Mouse (Mus musculus) forebrain, embryonic 11.5 days (tissue): Measurements from ENCODE around the gene Slc29a4. TPM values are rescaled to one million over a fixed set of nuclear protein-coding genes. Genes with fewer than 3 reads are reported as not detected.

ENCODE experiments used
- ATAC-seq: fragments of 200-750 bp; cut with Nextera tagmentation; replicated peaks from 2 replicates; pipeline ENCODE4 v1.8.0; 2017; ENCODE audit warnings: moderate TSS enrichment; ENCODE audit not compliant: low FRiP score
- DNase-seq: peaks from one replicate; pipeline ENCODE4 v3.0.0-alpha.2; 2017; ENCODE audit warnings: low spot score
- H3K27ac ChIP-seq: fragments of 300-500 bp; sonication (generic); 2 replicates; pipeline ENCODE4 v1.5.1; 2014; ENCODE audit warnings: low read depth, low read length
- H3K27me3 ChIP-seq: fragments of 300-500 bp; sonication (generic); 2 replicates; pipeline ENCODE4 v1.6.1; 2014; ENCODE audit warnings: mild to moderate bottlenecking, low read length, mixed read lengths; ENCODE audit not compliant: control insufficient read depth, insufficient read depth
- H3K36me3 ChIP-seq: fragments of 300-500 bp; sonication (generic); 2 replicates; pipeline ENCODE4 v1.6.1; 2014; ENCODE audit warnings: mild to moderate bottlenecking, low read length, moderate library complexity, mixed read lengths; ENCODE audit not compliant: control insufficient read depth, insufficient read depth
- H3K4me1 ChIP-seq: fragments of 300-500 bp; sonication (generic); replicated peaks from 2 replicates; pipeline ENCODE4 v1.6.1; 2014; ENCODE audit warnings: low read length, mixed read lengths; ENCODE audit not compliant: control insufficient read depth, insufficient read depth
- H3K4me2 ChIP-seq: fragments of 300-500 bp; sonication (generic); 2 replicates; pipeline ENCODE4 v1.6.1; 2014; ENCODE audit warnings: low read depth, mild to moderate bottlenecking, low read length, moderate library complexity, mixed read lengths; ENCODE audit not compliant: severe bottlenecking
- H3K4me3 ChIP-seq: fragments of 300-500 bp; sonication (generic); 2 replicates; pipeline ENCODE4 v1.5.1; 2014; ENCODE audit warnings: low read depth, low read length
- H3K9ac ChIP-seq: fragments of 300-500 bp; sonication (generic); 2 replicates; pipeline ENCODE4 v1.6.1; 2014; ENCODE audit warnings: low read length
- H3K9me3 ChIP-seq: fragments of 300-500 bp; sonication (generic); 2 replicates; pipeline ENCODE4 v1.6.1; 2016; ENCODE audit warnings: low read length, mixed read lengths; ENCODE audit not compliant: control insufficient read depth
- WGBS: fragments of 180-500 bp; shearing (Covaris S2); extraction: QIAGEN DNeasy Blood & Tissue Kit; methylation state at CpG from one replicate; pipeline ENCODE4 v1.1.7; 2014; 5-methylcytosine and 5-hydroxymethylcytosine counted together
- polyA plus RNA-seq: library from polyadenylated mRNA; unstranded; fragments of >200 nt; fragmentation: Nextera tagmentation; extraction: Ambion mirVana; gene quantifications from 2 replicates; pipeline ENCODE4 v1.2.1, GENCODE M21; 2014

Slc29a4 gene
- polyA plus RNA-seq, 1 experiment from 2014 or later = 31.3 TPM

DNA sequence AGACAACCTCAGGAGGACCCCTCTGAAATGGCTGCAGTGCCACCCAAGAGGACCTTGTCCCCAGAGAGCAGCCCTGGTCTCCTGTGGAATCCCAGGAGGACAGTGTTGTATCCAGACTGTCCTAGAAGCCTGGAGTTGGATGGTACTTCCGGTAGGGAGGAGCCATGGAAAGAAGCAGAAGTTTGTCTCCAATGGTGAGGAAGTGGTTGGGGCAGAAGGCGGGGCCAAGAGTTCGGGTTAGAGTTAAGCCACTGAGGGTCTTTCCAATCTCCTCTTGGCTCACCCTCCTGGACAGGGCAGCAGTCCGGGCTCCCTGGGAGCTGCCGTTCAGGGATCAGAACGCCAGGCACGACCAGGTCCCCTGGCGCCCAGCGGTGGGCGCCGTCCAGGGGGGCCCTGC lies 72.0 kb downstream of the Slc29a4 start:
- H3K4me1 ChIP-seq = peaks cover 9% of the 10 kb centered on the region; the same call in 1 of the 2 replicates
- H3K4me3 ChIP-seq = no peak overlapping the region
- no peak overlapping the region for H3K4me2 ChIP-seq
- no peak overlapping the region for H3K27ac ChIP-seq
- DNase-seq (no peak), ATAC-seq (no peak)
- no peaks in the 10 kb centered on the region for H3K9me3 ChIP-seq
- H3K36me3 ChIP-seq = peaks cover 22% of the 10 kb centered on the region
- 44% methylated on average over 11 of the region's 11 CpGs for WGBS
- no peaks in the 10 kb centered on the region for H3K27me3 ChIP-seq
- H3K9ac ChIP-seq = no peak overlapping the region

DNA sequence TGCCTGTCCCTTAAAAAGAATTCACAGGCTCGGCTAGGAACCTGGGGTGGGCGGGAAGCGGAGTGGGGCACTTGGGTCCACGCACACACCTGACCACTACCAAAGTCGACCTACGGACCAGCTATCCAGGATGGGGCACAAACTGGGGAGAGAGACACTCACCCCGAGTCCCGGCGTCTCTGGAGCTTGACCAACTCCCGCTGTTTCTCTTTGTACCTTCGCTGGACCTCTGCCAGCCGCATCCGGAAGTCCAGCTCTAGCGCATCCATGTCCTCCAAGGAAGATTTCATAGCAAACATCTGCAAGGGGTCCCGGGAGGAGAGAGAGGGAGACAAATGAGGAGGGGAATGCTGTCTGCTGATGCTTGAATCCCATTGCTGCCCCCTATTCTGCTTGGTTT lies 72.6 kb downstream of the Slc29a4 start:
- peaks cover 24% of the 10 kb centered on the region for H3K36me3 ChIP-seq
- no peaks in the 10 kb centered on the region for H3K9me3 ChIP-seq
- H3K9ac ChIP-seq = no peak overlapping the region
- ATAC-seq (no peak), DNase-seq (no peak)
- H3K4me1 ChIP-seq = peaks cover 12% of the 10 kb centered on the region; the same call in 1 of the 2 replicates
- 75% methylated on average over 15 of the region's 15 CpGs for WGBS
- H3K4me2 ChIP-seq = no peak overlapping the region
- H3K27ac ChIP-seq = no peak overlapping the region
- H3K27me3 ChIP-seq = no peaks in the 10 kb centered on the region
- no peak overlapping the region for H3K4me3 ChIP-seq

DNA sequence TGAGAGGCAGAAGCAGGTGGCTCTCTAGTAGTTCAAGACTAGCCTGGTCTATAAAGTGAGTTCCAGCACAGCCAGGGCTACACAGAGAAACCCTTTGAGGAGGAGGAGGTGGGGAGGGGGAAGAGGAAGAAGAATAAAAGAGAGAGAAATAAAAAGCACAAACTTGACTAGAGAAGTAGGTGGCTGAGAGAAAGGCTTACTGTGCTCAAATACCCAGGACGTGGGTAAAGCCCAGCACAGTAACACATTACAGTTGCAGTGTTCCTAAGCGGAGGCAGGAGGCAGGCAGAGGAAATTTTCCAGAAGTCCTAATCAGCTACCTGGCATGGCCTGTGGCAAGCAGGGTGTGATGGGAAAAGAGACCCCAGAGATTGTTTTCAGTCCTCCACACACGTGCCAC lies 74.4 kb downstream of the Slc29a4 start:
- Histone ChIP-seq H3K9me3 (no peaks in the 10 kb centered on the region), H3K27me3 (no peaks in the 10 kb centered on the region), H3K4me1 (peaks cover 14% of the 10 kb centered on the region; the same call in 1 of the 2 replicates), H3K4me3 (no peak overlapping the region), H3K36me3 (peaks cover 28% of the 10 kb centered on the region), H3K9ac (no peak overlapping the region), H3K27ac (no peak overlapping the region), H3K4me2 (no peak overlapping the region)
- WGBS = 94% methylated on average over 3 of the region's 3 CpGs
- no peak for DNase-seq
- no peak for ATAC-seq

DNA sequence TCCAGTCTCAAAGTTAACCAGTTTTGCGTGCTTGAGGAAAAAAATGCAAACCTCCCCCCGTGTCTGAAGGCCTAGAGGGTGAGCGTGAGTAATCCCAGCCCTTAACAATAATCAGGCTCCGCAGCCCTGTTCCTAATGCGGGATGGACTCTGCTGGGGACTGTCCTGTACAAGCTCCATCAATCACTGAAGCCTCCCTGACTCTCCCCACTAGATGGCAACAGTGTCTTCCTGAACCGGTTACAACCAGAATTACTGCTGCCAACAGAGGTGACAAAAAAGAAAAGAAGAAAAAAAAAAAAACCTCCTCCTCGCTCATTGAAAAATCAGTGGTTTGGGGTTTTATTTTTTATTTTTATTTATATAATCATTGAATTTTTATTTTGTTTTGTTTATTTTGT lies 75.6 kb downstream of the Slc29a4 start:
- H3K4me2 ChIP-seq = no peak overlapping the region
- H3K36me3 ChIP-seq = peaks cover 23% of the 10 kb centered on the region
- H3K27me3 ChIP-seq = no peaks in the 10 kb centered on the region
- no peak for DNase-seq
- peaks cover 14% of the 10 kb centered on the region; the same call in 1 of the 2 replicates for H3K4me1 ChIP-seq
- no peak overlapping the region for H3K9ac ChIP-seq
- WGBS = 18% methylated on average over 7 of the region's 7 CpGs
- ATAC-seq = no peak; the same call in 1 of the 2 replicates
- no peaks in the 10 kb centered on the region for H3K9me3 ChIP-seq
- H3K27ac ChIP-seq = no peak overlapping the region; the same call in 1 of the 2 replicates
- no peak overlapping the region for H3K4me3 ChIP-seq

DNA sequence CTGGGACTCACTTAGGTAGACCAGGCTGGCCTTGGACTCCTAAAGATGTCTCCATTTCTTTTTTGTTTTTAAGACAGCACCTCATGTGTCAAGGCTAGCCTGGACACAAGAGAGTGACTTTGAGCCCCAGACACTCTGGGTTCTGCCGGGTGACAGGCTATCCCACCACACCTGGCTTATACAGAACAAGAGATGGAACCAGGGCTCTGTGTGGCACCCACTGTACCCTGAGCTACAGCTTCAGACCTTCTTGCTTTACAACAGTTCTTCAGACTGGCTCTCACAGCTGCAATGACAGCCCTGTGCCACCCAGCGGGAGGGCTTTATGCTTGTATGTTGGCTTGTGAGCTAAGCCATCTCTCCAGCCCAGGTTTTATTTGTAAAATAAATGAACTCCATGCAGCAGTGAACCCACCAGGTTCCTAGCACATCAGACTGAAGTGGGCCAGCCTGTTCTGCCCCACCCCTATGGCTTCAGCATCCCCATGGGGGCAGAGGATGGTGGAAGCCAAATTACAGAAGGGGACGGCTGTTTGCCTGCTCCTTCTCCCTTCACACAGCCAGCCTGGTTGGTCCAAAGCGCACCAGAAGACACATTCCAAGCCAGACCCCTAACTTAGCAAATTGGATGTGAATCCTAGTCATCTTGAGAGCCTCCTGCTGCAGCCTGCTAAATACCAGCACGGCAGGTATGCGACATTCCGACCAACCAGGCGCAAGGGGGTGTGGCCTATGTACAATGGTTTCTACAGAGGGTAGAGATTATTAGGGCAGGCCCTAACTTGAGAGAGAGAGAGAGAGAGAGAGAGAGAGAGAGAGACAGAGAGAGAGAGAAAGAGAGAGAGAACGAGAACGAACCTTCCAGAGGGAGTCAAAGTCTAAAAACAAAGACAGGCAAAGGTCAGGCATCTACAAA lies 76.3 kb downstream of the Slc29a4 start:
- peaks cover 27% of the 10 kb centered on the region for H3K36me3 ChIP-seq
- WGBS = 32% methylated on average over 10 of the region's 10 CpGs
- H3K27ac ChIP-seq = peak overlapping the region; percentile 57
- DNase-seq (no peak), ATAC-seq (no peak; the same call in 1 of the 2 replicates)
- no peak overlapping the region for H3K4me2 ChIP-seq
- H3K9me3 ChIP-seq = no peaks in the 10 kb centered on the region
- H3K9ac ChIP-seq = no peak overlapping the region
- H3K4me1 ChIP-seq = peaks cover 14% of the 10 kb centered on the region; the same call in 1 of the 2 replicates
- H3K4me3 ChIP-seq = no peak overlapping the region
- no peaks in the 10 kb centered on the region for H3K27me3 ChIP-seq

DNA sequence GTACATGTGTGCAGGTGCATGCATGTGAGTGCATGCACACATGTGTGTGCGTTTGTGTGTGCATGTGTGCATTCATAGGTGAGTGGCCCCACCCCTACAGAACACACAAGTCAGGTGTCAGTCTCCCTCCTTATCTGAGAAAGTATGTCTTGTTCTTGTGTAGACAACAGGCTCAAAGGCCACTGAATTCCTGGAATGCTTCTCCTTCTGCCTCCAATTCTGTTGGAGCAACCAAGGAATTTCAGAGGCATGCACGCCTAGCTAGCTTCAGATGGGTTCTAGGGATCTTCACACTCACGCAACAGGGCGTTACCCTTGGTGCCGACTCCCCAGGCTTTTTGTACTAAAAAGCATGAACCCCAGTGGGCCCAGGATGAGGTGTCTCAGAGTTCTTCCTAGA lies 77.3 kb downstream of the Slc29a4 start:
- no peak for ATAC-seq
- H3K4me3 ChIP-seq = no peak overlapping the region
- H3K9me3 ChIP-seq = no peaks in the 10 kb centered on the region
- DNase-seq = no peak
- H3K27me3 ChIP-seq = no peaks in the 10 kb centered on the region
- peaks cover 28% of the 10 kb centered on the region for H3K36me3 ChIP-seq
- H3K27ac ChIP-seq = 0 out of 2 replicates have a peak overlapping the region, but pooled peaks have one; percentile 31
- no peak overlapping the region; the same call in 1 of the 2 replicates for H3K9ac ChIP-seq
- WGBS = 72% methylated on average over 5 of the region's 5 CpGs
- peaks cover 14% of the 10 kb centered on the region; the same call in 1 of the 2 replicates for H3K4me1 ChIP-seq
- no peak overlapping the region for H3K4me2 ChIP-seq

DNA sequence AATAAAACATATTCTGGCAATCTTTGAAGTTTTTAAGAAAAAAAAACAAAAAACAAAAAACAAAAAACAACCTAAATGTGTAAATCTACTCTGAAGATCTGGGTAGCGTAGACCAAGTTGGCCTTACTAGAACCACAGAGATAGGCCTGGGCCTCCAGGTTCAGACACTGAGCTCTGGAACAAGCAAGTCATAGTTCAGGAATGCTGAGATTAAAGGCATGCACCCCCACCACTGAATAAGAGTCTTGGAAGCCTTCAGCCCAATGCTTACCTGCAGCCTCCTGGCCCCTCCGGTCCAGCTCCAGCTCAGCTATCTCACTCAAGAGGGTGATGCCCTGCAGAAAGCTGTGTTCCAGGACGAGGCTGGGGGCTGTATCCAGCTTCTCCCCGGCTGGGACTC lies 78.7 kb downstream of the Slc29a4 start:
- Histone ChIP-seq H3K4me3 (no peak overlapping the region), H3K27ac (no peak overlapping the region), H3K4me2 (no peak overlapping the region), H3K4me1 (peaks cover 14% of the 10 kb centered on the region; the same call in 1 of the 2 replicates), H3K36me3 (peaks cover 33% of the 10 kb centered on the region), H3K9me3 (no peaks in the 10 kb centered on the region), H3K9ac (no peak overlapping the region), H3K27me3 (no peaks in the 10 kb centered on the region)
- no peak for ATAC-seq
- DNase-seq = no peak
- 88% methylated on average over 4 of the region's 4 CpGs for WGBS

DNA sequence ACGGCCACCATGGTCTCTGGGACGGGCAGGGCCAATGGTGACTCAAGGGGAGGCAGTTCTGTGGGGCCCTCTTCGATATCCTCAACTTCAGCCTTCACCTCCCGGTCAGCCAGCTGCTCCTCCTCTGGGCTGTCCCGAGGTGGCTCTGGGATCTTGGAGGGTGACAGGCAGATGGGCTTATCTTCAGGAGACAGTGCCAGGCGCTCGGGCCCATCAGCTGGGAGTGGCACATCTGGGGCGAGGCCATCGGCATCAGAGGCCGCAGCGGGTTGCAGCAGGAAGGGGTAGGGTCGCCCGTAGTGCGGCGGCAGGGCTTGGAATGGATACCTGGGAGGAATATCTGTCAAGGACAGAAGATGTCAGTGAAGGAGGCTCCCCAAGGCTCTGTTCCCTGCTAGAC lies 79.7 kb downstream of the Slc29a4 start:
- H3K27me3 ChIP-seq = no peaks in the 10 kb centered on the region
- no peak overlapping the region for H3K9ac ChIP-seq
- H3K27ac ChIP-seq = no peak overlapping the region
- H3K4me1 ChIP-seq = peaks cover 14% of the 10 kb centered on the region; the same call in 1 of the 2 replicates
- no peaks in the 10 kb centered on the region for H3K9me3 ChIP-seq
- H3K4me3 ChIP-seq = no peak overlapping the region
- 94% methylated on average over 15 of the region's 15 CpGs for WGBS
- peaks cover 34% of the 10 kb centered on the region for H3K36me3 ChIP-seq
- DNase-seq = no peak
- no peak for ATAC-seq
- H3K4me2 ChIP-seq = no peak overlapping the region
